Mouse (Mus musculus) megakaryocyte, embryonic 14.5 days (primary cell): ENCODE measurements around the gene Flad1.

Experiments
- FLI1 ChIP-seq: IDR thresholded peaks from 2 replicates; pipeline ENCODE4 v1.6.1; 2012; ENCODE audit warnings: low read length, inconsistent platforms, mixed read lengths
- GATA1 ChIP-seq: IDR thresholded peaks from 3 replicates; pipeline ENCODE4 v1.6.1; 2012; ENCODE audit warnings: mixed read lengths, low read length, inconsistent platforms, borderline replicate concordance

GRCm38 (mm10) chr3:89422556-89423205 is 11.0 kb upstream of the Flad1 start:
- TF ChIP-seq GATA1 = no peak
- TF ChIP-seq FLI1 = no peak
